Mouse (Mus musculus) CH12.LX (cell line): ENCODE measurements around the gene E030018B13Rik.

Experiments used
- CTCF ChIP-seq, 2 experiments: IDR thresholded peaks in 1 of 2; conservative IDR thresholded peaks in 1 of 2; 2 replicates each; pipeline ENCODE4 v1.5.1; 2011 to 2012; ENCODE audit warnings: low read depth in 2 of 2, low read length in 2 of 2, improper control_type of control experiment in 1 of 2, inconsistent platforms in 1 of 2, mild to moderate bottlenecking in 1 of 2, moderate library complexity in 1 of 2
- JUND ChIP-seq: conservative IDR thresholded peaks from 2 replicates; pipeline ENCODE4 v1.6.1; 2011; ENCODE audit warnings: low read depth, low read length, improper control_type of control experiment
- RAD21 ChIP-seq: IDR thresholded peaks from 2 replicates; pipeline ENCODE4 v1.6.1; 2011; ENCODE audit warnings: low read depth, mild to moderate bottlenecking, low read length, improper control_type of control experiment, moderate library complexity
- ZMIZ1 ChIP-seq: IDR thresholded peaks from 2 replicates; pipeline ENCODE4 v1.6.1; 2012; ENCODE audit warnings: low read depth, mild to moderate bottlenecking, inconsistent platforms, low read length, improper control_type of control experiment

DNA sequence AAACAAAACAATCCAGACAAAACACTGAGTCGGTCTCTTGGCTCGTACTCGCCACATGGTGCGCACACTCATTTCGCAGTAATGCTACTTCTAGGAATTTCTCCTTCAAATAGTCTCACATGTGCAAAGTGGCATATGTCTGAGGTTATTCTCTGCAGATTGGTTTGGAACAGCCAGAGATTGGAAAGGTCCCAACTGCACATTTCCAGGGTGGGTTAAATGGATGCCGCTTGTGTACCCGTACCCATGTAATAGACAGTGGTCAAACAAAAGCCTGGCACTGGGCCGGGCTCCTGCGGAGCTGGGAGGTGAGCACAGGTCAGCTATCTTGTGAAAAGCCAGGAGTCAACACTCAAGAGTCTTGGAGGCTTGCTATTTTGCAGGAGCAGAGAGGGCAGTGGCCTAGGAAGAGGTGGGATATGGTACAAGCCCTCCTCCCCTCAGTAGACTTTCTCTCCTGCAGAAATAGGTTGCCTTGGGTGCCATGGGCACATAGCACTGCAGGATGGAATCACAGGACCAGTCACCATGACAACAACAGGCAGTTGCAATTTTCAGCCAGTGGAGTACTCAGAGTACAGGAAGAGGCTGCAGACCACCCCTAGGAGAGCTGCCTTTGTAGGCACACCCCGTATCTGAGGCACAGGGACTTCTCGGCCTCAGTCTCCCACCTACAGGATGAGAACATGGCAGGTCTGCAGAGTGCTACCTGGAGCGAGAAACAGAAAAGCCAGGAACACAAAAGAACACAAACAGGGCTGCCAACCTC lies 41.4 kb downstream of the E030018B13Rik start:
- TF ChIP-seq CTCF (conservative IDR thresholded peaks at IDR 0.05 in 1 of 2, IDR thresholded peaks at IDR 0.05 in 1 of 2; ENCODE audit: low read depth in 2 of 2, low read length in 2 of 2), result no peak
- no peak for TF ChIP-seq JUND
- no peak for TF ChIP-seq RAD21
- no peak for TF ChIP-seq ZMIZ1
